Mouse (Mus musculus) CH12.LX (cell line): ENCODE measurements around the gene Cacng7. TPM values are rescaled to one million over a fixed set of nuclear protein-coding genes. Genes with fewer than 3 reads are reported as not detected.

Source experiments
- DNase-seq: peaks from one replicate; pipeline ENCODE4 v3.0.0-alpha.2; 2013; ENCODE audit errors: extremely low read depth
- H3K27ac ChIP-seq: 2 replicates; pipeline ENCODE4 v1.5.1; 2012; ENCODE audit warnings: low read depth, mild to moderate bottlenecking, control low read depth, moderate library complexity; ENCODE audit not compliant: insufficient read depth
- H3K27me3 ChIP-seq: replicated peaks from 2 replicates; pipeline ENCODE3; 2012; ENCODE audit warnings: inconsistent platforms
- H3K36me3 ChIP-seq, 2 experiments: replicated peaks in 1 of 2; 2 replicates each; pipeline versions ENCODE3 to v1.6.1; 2012; ENCODE audit warnings: inconsistent platforms in 1 of 2, low read length in 1 of 2, mild to moderate bottlenecking in 1 of 2, mixed read lengths in 1 of 2, moderate library complexity in 1 of 2; ENCODE audit not compliant: control insufficient read depth in 1 of 2, insufficient read depth in 1 of 2
- H3K4me1 ChIP-seq, 2 experiments: 2 replicates each; pipeline ENCODE4 v1.6.1; 2012; ENCODE audit warnings: inconsistent platforms in 1 of 2, moderate library complexity in 1 of 2; ENCODE audit not compliant: insufficient read depth in 2 of 2, control insufficient read depth in 1 of 2
- H3K4me2 ChIP-seq: 2 replicates; pipeline ENCODE4 v1.6.1; 2012; ENCODE audit warnings: low read depth, mild to moderate bottlenecking, control low read depth; ENCODE audit not compliant: poor library complexity, insufficient read depth, severe bottlenecking
- H3K4me3 ChIP-seq, 3 experiments: fragments of 150-350 bp in 1 of 3; sonication (generic) in 1 of 3; replicated peaks in 1 of 3; 2 replicates each; pipeline versions ENCODE3 to v1.5.1; 2011 to 2012; ENCODE audit warnings: low read depth in 2 of 3, low read length in 2 of 3, mild to moderate bottlenecking in 2 of 3, moderate library complexity in 2 of 3, control low read depth in 1 of 3, improper control_type of control experiment in 1 of 3, inconsistent platforms in 1 of 3, mixed read lengths in 1 of 3; ENCODE audit not compliant: poor library complexity in 1 of 3
- H3K79me2 ChIP-seq: replicated peaks from 2 replicates; pipeline ENCODE4 v1.6.1; 2012; ENCODE audit warnings: mild to moderate bottlenecking, moderate library complexity; ENCODE audit not compliant: control insufficient read depth, poor library complexity, insufficient read depth, severe bottlenecking; ENCODE audit errors: extremely low read depth
- H3K9ac ChIP-seq: 2 replicates; pipeline ENCODE4 v1.6.1; 2012; ENCODE audit warnings: low read depth, mild to moderate bottlenecking, control low read depth, moderate library complexity; ENCODE audit not compliant: insufficient read depth
- H3K9me3 ChIP-seq: replicated peaks from 2 replicates; pipeline ENCODE3; 2012; ENCODE audit warnings: low read length, inconsistent platforms, mixed read lengths
- E2F4 ChIP-seq: IDR thresholded peaks from 2 replicates; pipeline ENCODE4 v1.6.1; 2011; ENCODE audit warnings: low read depth, low read length, improper control_type of control experiment; ENCODE audit not compliant: insufficient replicate concordance
- ELF1 ChIP-seq: IDR thresholded peaks from 2 replicates; pipeline ENCODE4 v1.6.1; 2014; ENCODE audit warnings: low read depth, mild to moderate bottlenecking, inconsistent platforms, low read length, improper control_type of control experiment
- EP300 ChIP-seq: IDR thresholded peaks from 2 replicates; pipeline ENCODE4 v1.6.1; 2011; ENCODE audit warnings: low read length, improper control_type of control experiment
- ETS1 ChIP-seq: conservative IDR thresholded peaks from 2 replicates; pipeline ENCODE4 v1.6.1; 2012; ENCODE audit warnings: low read depth, mild to moderate bottlenecking, inconsistent platforms, low read length, improper control_type of control experiment, moderate library complexity
- GABPA ChIP-seq: IDR thresholded peaks from 2 replicates; pipeline ENCODE4 v1.6.1; 2012; ENCODE audit warnings: low read depth, low read length, improper control_type of control experiment, inconsistent platforms; ENCODE audit not compliant: insufficient replicate concordance
- HCFC1 ChIP-seq: IDR thresholded peaks from 2 replicates; pipeline ENCODE4 v1.6.1; 2012; ENCODE audit warnings: low read depth, mild to moderate bottlenecking, inconsistent platforms, low read length, improper control_type of control experiment
- JUN ChIP-seq: IDR thresholded peaks from 2 replicates; pipeline ENCODE4 v1.6.1; 2011; ENCODE audit warnings: low read depth, mild to moderate bottlenecking, low read length, improper control_type of control experiment, moderate library complexity; ENCODE audit not compliant: insufficient read depth
- JUND ChIP-seq: conservative IDR thresholded peaks from 2 replicates; pipeline ENCODE4 v1.6.1; 2011; ENCODE audit warnings: low read depth, low read length, improper control_type of control experiment
- MAFK ChIP-seq: IDR thresholded peaks from 2 replicates; pipeline ENCODE4 v1.6.1; 2011; ENCODE audit warnings: low read length, improper control_type of control experiment; ENCODE audit not compliant: insufficient replicate concordance
- MAX ChIP-seq: IDR thresholded peaks from 2 replicates; pipeline ENCODE4 v1.6.1; 2011; ENCODE audit warnings: low read length, improper control_type of control experiment
- NELFE ChIP-seq: IDR thresholded peaks from 2 replicates; pipeline ENCODE4 v1.6.1; 2011; ENCODE audit warnings: low read depth, low read length, improper control_type of control experiment
- NRF1 ChIP-seq: IDR thresholded peaks from 2 replicates; pipeline ENCODE4 v1.6.1; 2014; ENCODE audit warnings: low read depth, mild to moderate bottlenecking, inconsistent platforms, low read length, improper control_type of control experiment, moderate library complexity
- PAX5 ChIP-seq: IDR thresholded peaks from 2 replicates; pipeline ENCODE4 v1.6.1; 2012; ENCODE audit warnings: low read length, inconsistent platforms, mixed read lengths
- TCF12 ChIP-seq: IDR thresholded peaks from 2 replicates; pipeline ENCODE4 v1.6.1; 2014; ENCODE audit warnings: low read depth, mild to moderate bottlenecking, inconsistent platforms, low read length, improper control_type of control experiment
- USF1 ChIP-seq: IDR thresholded peaks from 2 replicates; pipeline ENCODE4 v1.6.1; 2014; ENCODE audit warnings: low read depth, mild to moderate bottlenecking, inconsistent platforms, low read length, improper control_type of control experiment
- USF2 ChIP-seq: conservative IDR thresholded peaks from 2 replicates; pipeline ENCODE4 v1.6.1; 2011; ENCODE audit warnings: low read depth, low read length, improper control_type of control experiment
- ZC3H11A ChIP-seq: IDR thresholded peaks from 2 replicates; pipeline ENCODE4 v1.6.1; 2012; ENCODE audit warnings: low read depth, mild to moderate bottlenecking, inconsistent platforms, low read length, improper control_type of control experiment
- ZNF384 ChIP-seq: IDR thresholded peaks from 2 replicates; pipeline ENCODE4 v1.6.1; 2012; ENCODE audit warnings: low read depth, low read length, improper control_type of control experiment, inconsistent platforms
- dilution Hi-C: fragments of 300-500 bp; cut with MboI; formaldehyde crosslinking; loops from 2 replicates; pipeline ENCODE4 v1.14.3; 2020; ENCODE audit warnings: low sequenced_read_pairs; ENCODE audit not compliant: extremely low pct_unique_long_range_greater_than_20kb, extremely low pct_ligation_motif_present
- in situ Hi-C: fragments of 300-500 bp; cut with MboI; formaldehyde crosslinking; loops from 3 replicates; pipeline ENCODE4 v1.14.3; 2019; ENCODE audit warnings: low sequenced_read_pairs, low pct_ligation_motif_present, low pct_unique_long_range_greater_than_20kb, mixed read lengths
- polyA plus RNA-seq: library from polyadenylated mRNA; unstranded; fragments of >175 nt; gene quantifications from 2 replicates; pipeline ENCODE4 v1.2.1, GENCODE M21; 2012; ENCODE audit warnings: low read depth; ENCODE audit not compliant: insufficient read length
- total RNA-seq, 2 experiments: library from RNA; depleted of rRNA; stranded (reverse); fragments of 300-350 nt in 1 of 2; fragments of >200 nt in 1 of 2; gene quantifications; 2 replicates each; pipeline ENCODE4 v1.2.3; 2012 to 2014

Gene Cacng7
- total and polyA plus RNA-seq, 3 experiments = 0.21 to 2.8 (median 0.28) TPM

GRCm38 (mm10) chr7:3391809-3392208 lies 59.1 kb downstream of the Cacng7 start:
- H3K27ac ChIP-seq = no peak overlapping the region
- in situ Hi-C loops = no loop called here
- H3K9me3 ChIP-seq = no peaks in the 10 kb centered on the region
- dilution Hi-C loops = no loop called here
- no peak overlapping the region for H3K4me3 ChIP-seq
- H3K36me3 ChIP-seq = no peaks in the 10 kb centered on the region
- peaks cover 2% of the 10 kb centered on the region for H3K27me3 ChIP-seq
- no peak overlapping the region for H3K9ac ChIP-seq
- no peaks in the 10 kb centered on the region for H3K79me2 ChIP-seq
- no peak for DNase-seq
- H3K4me2 ChIP-seq = no peak overlapping the region
- peaks cover 5 to 30% of the 10 kb centered on the region in 2 experiments for H3K4me1 ChIP-seq
- TF ChIP-seq HCFC1 (no peak), ETS1 (no peak), JUND (no peak), EP300 (no peak), ZC3H11A (no peak), NELFE (no peak), E2F4 (no peak), MAFK (no peak), USF2 (no peak), NRF1 (no peak), ELF1 (no peak), ZNF384 (no peak), USF1 (no peak), JUN (no peak), MAX (no peak), GABPA (no peak), PAX5 (no peak)

GRCm38 (mm10) chr7:3397355-3397754 lies 64.6 kb downstream of the Cacng7 start:
- TF ChIP-seq TCF12 = no peak
- dilution Hi-C loops = no loop called here
- in situ Hi-C loops = no loop called here

More at GRCm38 (mm10) chr7:3397355-3397754, 64.6 kb downstream of the Cacng7 start:
- Histone ChIP-seq H3K4me1 (peaks cover 0 to 8% of the 10 kb centered on the region in 2 experiments; a peak in 2 of 4 replicates), H3K9ac (no peak overlapping the region), H3K36me3 (no peaks in the 10 kb centered on the region), H3K27ac (no peak overlapping the region), H3K27me3 (peaks cover 2% of the 10 kb centered on the region), H3K79me2 (no peaks in the 10 kb centered on the region), H3K4me3 (no peak overlapping the region), H3K9me3 (no peaks in the 10 kb centered on the region), H3K4me2 (no peak overlapping the region)
- no peak for DNase-seq
